Mouse (Mus musculus): ENCODE measurements around the gene Nell1. TPM values are rescaled to one million over a fixed set of nuclear protein-coding genes. Genes with fewer than 3 reads are reported as not detected.
"Not testable (repeated sequence)": the region's sequence is repeated elsewhere in the genome, so short reads cannot be mapped to it uniquely, and the experiment has no call there.

Nell1 gene
- polyA plus RNA-seq (2011; ENCODE audit: insufficient read depth, insufficient read length, low read depth, missing spikeins) = 0.52 TPM in 1 of 2 replicates, not detected in the other

DNA sequence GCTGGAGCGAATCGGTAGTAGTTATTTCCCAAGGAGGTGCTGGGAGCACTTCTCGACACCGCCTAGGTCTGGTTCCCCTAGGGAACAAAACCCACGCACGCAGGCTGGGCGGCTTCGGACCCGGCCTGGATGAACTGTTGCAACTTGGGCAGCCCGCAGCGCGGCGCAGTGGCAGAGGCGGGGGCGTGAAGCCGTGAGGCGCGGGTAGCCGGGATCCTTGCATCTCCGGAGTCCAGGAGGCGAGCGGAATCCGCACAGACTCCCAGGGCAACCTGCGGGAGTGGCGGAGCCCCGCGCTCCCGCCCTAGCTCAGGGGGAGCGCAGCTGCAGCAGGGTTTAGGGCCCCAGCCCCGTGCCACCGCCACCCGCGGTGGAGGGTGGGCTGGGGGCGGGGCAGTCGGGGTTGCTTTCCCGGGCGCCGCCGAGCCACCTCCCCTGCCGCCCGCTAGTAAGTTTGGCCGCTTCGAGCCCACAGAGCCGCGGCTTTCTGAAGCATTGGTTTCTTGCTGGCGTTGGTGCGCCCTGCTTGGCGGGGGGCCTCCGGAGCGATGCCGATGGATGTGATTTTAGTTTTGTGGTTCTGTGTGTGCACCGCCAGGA, at the start of gene Nell1:
Gene Nell1 (plus strand): TSS at position 24 of the 600 bp plus-strand sequence.
- Histone ChIP-seq H3K4me3 (ENCODE audit: low read depth, low read length) (peak within 1 kb of the TSS; percentile 55), H3K4me1 (ENCODE audit: control insufficient read depth, insufficient read depth, low read length) (no peaks in the 10 kb centered on the region), H3K27ac (ENCODE audit: insufficient read depth, low read length) (no peak within 1 kb of the TSS), H3K9ac (ENCODE audit: low read depth, poor library complexity, severe bottlenecking) (peak within 1 kb of the TSS; percentile 62), H3K36me3 (ENCODE audit: control insufficient read depth, insufficient read depth, low read length, poor library complexity, severe bottlenecking) (no peaks in the 10 kb centered on the region), H3K9me3 (replicated peaks; ENCODE audit: control insufficient read depth, insufficient read depth, low read length, poor library complexity, severe bottlenecking) (no peaks in the 10 kb centered on the region), H3K27me3 (ENCODE audit: control insufficient read depth, insufficient read depth, low read length, poor library complexity, severe bottlenecking) (peaks cover 19% of the 10 kb centered on the region)
- TF ChIP-seq EP300 (IDR thresholded peaks at IDR 0.05; ENCODE audit: insufficient read depth, low read depth, low read length) (no peak), POLR2A (IDR thresholded peaks at IDR 0.05; ENCODE audit: insufficient read depth, low read length) (no peak), CTCF (IDR thresholded peaks at IDR 0.05; ENCODE audit: low read depth, low read length) (no peak)

DNA sequence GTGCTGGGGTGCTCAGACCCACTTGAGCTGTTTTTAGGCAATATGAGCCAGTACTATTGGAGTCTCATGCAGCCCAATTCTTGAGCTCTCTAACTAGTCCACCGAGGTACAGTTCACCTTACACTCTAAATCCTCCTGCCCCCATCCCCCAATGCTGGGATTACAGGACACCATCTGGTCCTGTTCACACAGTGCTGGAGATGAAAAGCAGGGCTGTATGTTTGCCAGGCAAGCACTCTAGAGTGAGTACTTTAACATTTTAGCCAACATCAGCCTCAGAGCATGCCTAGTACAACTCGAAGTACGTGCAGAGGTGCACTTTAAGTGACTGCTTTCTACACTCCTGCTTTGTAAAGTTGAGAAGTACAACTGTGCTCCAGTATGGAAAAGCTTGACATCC, 46.1 kb upstream of the Nell1 start:
- Histone ChIP-seq H3K9me3 (replicated peaks; ENCODE audit: control insufficient read depth, insufficient read depth, low read length, poor library complexity, severe bottlenecking) (no peaks in the 10 kb centered on the region), H3K4me1 (ENCODE audit: control insufficient read depth, insufficient read depth, low read length) (no peaks in the 10 kb centered on the region), H3K4me3 (ENCODE audit: low read depth, low read length) (no peak overlapping the region), H3K27me3 (ENCODE audit: control insufficient read depth, insufficient read depth, low read length, poor library complexity, severe bottlenecking) (no peaks in the 10 kb centered on the region), H3K36me3 (ENCODE audit: control insufficient read depth, insufficient read depth, low read length, poor library complexity, severe bottlenecking) (no peaks in the 10 kb centered on the region), H3K27ac (ENCODE audit: insufficient read depth, low read length) (no peak overlapping the region), H3K9ac (ENCODE audit: low read depth, poor library complexity, severe bottlenecking) (no peak overlapping the region)
- no peak for TF ChIP-seq POLR2A (IDR thresholded peaks at IDR 0.05; ENCODE audit: insufficient read depth, low read length)
- no peak for TF ChIP-seq EP300 (IDR thresholded peaks at IDR 0.05; ENCODE audit: insufficient read depth, low read depth, low read length)
- TF ChIP-seq CTCF (IDR thresholded peaks at IDR 0.05; ENCODE audit: low read depth, low read length) = no peak

DNA sequence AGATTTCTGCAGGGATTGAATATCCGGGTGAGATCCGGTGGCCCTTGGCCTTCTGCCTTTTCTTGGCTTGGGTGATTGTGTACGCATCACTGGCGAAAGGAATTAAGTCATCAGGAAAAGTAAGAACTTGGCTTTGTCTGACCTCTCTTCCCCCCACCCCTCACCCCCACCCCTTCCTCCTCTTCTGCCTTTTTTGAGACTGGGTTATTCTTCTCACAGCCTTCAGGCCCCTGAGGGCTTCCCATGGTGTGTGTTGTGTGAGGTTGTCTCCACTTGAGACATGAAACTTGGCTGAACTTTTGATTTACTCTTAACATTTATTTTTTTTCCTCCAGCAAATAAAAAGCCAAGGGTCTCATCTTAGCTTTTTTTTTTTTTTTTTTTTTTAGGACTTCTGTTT, 44.7 kb upstream of the Nell1 start:
- no peaks in the 10 kb centered on the region for H3K36me3 ChIP-seq (ENCODE audit: control insufficient read depth, insufficient read depth, low read length, poor library complexity, severe bottlenecking)
- no peak for TF ChIP-seq CTCF (IDR thresholded peaks at IDR 0.05; ENCODE audit: low read depth, low read length)
- TF ChIP-seq EP300 (IDR thresholded peaks at IDR 0.05; ENCODE audit: insufficient read depth, low read depth, low read length) = no peak
- TF ChIP-seq POLR2A (IDR thresholded peaks at IDR 0.05; ENCODE audit: insufficient read depth, low read length) = no peak
- H3K27me3 ChIP-seq (ENCODE audit: control insufficient read depth, insufficient read depth, low read length, poor library complexity, severe bottlenecking) = no peaks in the 10 kb centered on the region
- H3K4me1 ChIP-seq (ENCODE audit: control insufficient read depth, insufficient read depth, low read length) = no peaks in the 10 kb centered on the region
- H3K27ac ChIP-seq (ENCODE audit: insufficient read depth, low read length) = no peak overlapping the region
- no peak overlapping the region for H3K4me3 ChIP-seq (ENCODE audit: low read depth, low read length)
- H3K9me3 ChIP-seq (replicated peaks; ENCODE audit: control insufficient read depth, insufficient read depth, low read length, poor library complexity, severe bottlenecking) = peaks cover 8% of the 10 kb centered on the region
- H3K9ac ChIP-seq (ENCODE audit: low read depth, poor library complexity, severe bottlenecking) = no peak overlapping the region

DNA sequence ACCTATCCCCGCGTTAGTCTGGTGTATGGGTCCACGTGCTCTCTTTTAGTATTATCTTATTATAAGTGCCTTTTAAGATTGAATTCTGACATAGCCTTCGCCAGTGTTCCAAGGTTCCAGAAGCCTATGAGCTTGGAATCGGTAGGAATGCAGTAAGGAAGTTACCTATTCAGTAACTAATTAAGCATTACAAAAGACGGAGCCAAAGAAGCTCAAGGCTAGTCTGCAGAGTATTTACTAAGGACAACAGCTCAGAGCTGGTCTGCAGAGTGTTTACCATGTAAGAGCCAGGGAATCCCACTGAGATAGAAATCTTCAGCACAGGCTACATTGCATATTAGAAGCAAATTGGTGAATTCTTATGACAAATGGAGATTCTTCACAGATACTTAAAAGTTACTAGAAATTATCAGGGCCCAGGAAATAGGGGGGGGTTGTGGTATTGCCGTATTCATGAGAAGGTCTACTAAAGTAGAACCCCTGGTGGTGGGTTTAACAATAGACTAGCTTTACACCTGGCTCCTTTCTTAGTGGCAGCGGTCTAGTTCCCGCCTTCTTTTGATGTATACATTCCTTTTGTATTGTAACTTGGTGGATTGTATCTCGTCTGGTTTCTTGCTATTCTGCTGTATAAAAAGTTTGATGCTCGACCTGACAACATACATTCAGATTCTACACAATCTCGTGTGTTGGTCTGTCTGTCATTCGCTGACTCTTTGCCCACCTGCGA, 41.1 kb upstream of the Nell1 start:
- not testable (repeated sequence) for H3K27ac ChIP-seq (ENCODE audit: insufficient read depth, low read length); H3K4me1 ChIP-seq (ENCODE audit: control insufficient read depth, insufficient read depth, low read length); H3K9ac ChIP-seq (ENCODE audit: low read depth, poor library complexity, severe bottlenecking); H3K36me3 ChIP-seq (ENCODE audit: control insufficient read depth, insufficient read depth, low read length, poor library complexity, severe bottlenecking); H3K27me3 ChIP-seq (ENCODE audit: control insufficient read depth, insufficient read depth, low read length, poor library complexity, severe bottlenecking); H3K4me3 ChIP-seq (ENCODE audit: low read depth, low read length)
- peaks cover 10% of the 10 kb centered on the region for H3K9me3 ChIP-seq (replicated peaks; ENCODE audit: control insufficient read depth, insufficient read depth, low read length, poor library complexity, severe bottlenecking)

DNA sequence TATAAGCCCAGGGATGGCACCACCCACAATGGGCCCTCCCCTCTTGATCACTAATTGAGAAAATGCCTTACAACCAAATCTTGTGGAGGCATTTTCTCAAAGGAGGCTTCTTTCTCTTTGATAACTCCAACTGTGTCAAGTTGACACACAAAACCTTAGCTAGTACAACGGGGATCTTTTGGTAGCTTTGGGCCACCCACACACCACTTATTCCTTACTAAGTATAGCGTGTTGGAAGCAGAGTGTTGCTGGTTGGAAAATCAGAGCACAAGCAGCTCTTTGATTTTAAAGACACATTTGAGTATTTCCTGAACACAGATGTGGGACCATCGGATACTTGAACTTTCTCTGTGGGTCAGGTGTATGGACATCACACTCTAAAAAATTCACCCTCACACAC, 37.8 kb upstream of the Nell1 start:
- no peaks in the 10 kb centered on the region for H3K4me1 ChIP-seq (ENCODE audit: control insufficient read depth, insufficient read depth, low read length)
- no peaks in the 10 kb centered on the region for H3K27me3 ChIP-seq (ENCODE audit: control insufficient read depth, insufficient read depth, low read length, poor library complexity, severe bottlenecking)
- TF ChIP-seq POLR2A (IDR thresholded peaks at IDR 0.05; ENCODE audit: insufficient read depth, low read length) (no peak), EP300 (IDR thresholded peaks at IDR 0.05; ENCODE audit: insufficient read depth, low read depth, low read length) (no peak), CTCF (IDR thresholded peaks at IDR 0.05; ENCODE audit: low read depth, low read length) (no peak)
- H3K27ac ChIP-seq (ENCODE audit: insufficient read depth, low read length) = no peak overlapping the region
- no peak overlapping the region for H3K9ac ChIP-seq (ENCODE audit: low read depth, poor library complexity, severe bottlenecking)
- H3K4me3 ChIP-seq (ENCODE audit: low read depth, low read length) = no peak overlapping the region
- no peaks in the 10 kb centered on the region for H3K36me3 ChIP-seq (ENCODE audit: control insufficient read depth, insufficient read depth, low read length, poor library complexity, severe bottlenecking)
- peaks cover 10% of the 10 kb centered on the region for H3K9me3 ChIP-seq (replicated peaks; ENCODE audit: control insufficient read depth, insufficient read depth, low read length, poor library complexity, severe bottlenecking)

DNA sequence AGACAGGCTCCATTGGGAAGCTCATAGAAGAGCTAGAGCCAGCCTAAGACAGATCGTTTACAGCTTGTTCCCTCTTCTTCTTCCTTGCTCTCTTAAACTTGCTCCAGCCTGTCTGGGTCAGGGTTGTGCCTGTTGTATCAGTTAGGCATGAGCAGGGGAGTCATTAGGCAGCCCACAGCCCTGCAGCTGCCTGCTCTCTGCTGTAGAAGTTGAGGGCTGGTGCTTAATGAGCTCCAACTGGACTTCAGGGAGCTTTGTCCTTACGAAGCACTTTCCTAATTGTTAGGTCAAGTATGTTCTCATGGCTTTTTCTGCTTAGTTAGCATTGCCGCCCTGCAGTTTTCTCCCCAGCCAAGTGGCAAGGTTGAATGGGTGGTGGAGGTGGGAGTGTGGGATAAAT, 32.6 kb upstream of the Nell1 start:
- TF ChIP-seq POLR2A (IDR thresholded peaks at IDR 0.05; ENCODE audit: insufficient read depth, low read length) (no peak), CTCF (IDR thresholded peaks at IDR 0.05; ENCODE audit: low read depth, low read length) (no peak), EP300 (IDR thresholded peaks at IDR 0.05; ENCODE audit: insufficient read depth, low read depth, low read length) (no peak)
- Histone ChIP-seq H3K36me3 (ENCODE audit: control insufficient read depth, insufficient read depth, low read length, poor library complexity, severe bottlenecking) (no peaks in the 10 kb centered on the region), H3K27ac (ENCODE audit: insufficient read depth, low read length) (no peak overlapping the region), H3K4me3 (ENCODE audit: low read depth, low read length) (no peak overlapping the region), H3K27me3 (ENCODE audit: control insufficient read depth, insufficient read depth, low read length, poor library complexity, severe bottlenecking) (no peaks in the 10 kb centered on the region), H3K9me3 (replicated peaks; ENCODE audit: control insufficient read depth, insufficient read depth, low read length, poor library complexity, severe bottlenecking) (no peaks in the 10 kb centered on the region), H3K4me1 (ENCODE audit: control insufficient read depth, insufficient read depth, low read length) (no peaks in the 10 kb centered on the region), H3K9ac (ENCODE audit: low read depth, poor library complexity, severe bottlenecking) (no peak overlapping the region)
